Mouse (Mus musculus): ENCODE results near the gene Olfr45. TPM values are rescaled to one million over a fixed set of nuclear protein-coding genes. Genes with fewer than 3 reads are reported as not detected.
"Not testable (repeated sequence)": the region's sequence is repeated elsewhere in the genome, so short reads cannot be mapped to it uniquely, and the experiment has no call there.

Gene Olfr45
- polyA plus RNA-seq (2011; ENCODE audit: insufficient read depth, insufficient read length, low replicate concordance, missing spikeins): 0.32 TPM in 1 of 2 replicates, not detected in the other

DNA sequence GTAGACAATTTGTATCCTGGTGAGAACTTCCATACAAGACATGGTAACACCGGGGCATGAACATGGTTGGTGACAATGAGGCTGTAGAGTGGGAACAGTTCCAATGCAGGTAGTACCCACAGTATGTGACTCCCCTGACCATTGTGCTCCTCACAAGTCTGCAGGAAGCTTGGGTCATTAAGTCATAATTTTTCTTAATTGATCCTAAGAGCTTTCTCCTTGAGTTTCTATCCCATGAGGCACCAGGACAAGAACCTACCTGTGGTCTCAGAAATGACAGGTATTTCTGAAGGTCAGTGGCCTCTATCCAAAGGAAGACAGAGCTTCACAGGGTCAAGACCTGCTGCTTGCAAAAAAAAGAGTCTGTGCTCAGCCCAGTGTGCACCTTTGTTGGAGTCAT is at the start of gene Olfr45:
TSS of gene Olfr45 (plus strand) at position 301 of the 400 bp plus-strand sequence.
- TF ChIP-seq POLR2A (IDR thresholded peaks at IDR 0.05; ENCODE audit: borderline replicate concordance, control insufficient read depth, low read depth, low read length) (no peak), CTCF (IDR thresholded peaks at IDR 0.05; ENCODE audit: control insufficient read depth, insufficient read depth, low read length) (no peak)
- no peaks in the 10 kb centered on the region for H3K4me1 ChIP-seq (ENCODE audit: control insufficient read depth, insufficient read depth, low read length)
- no peak within 1 kb of the TSS for H3K4me3 ChIP-seq (replicated peaks; ENCODE audit: control insufficient read depth, low read depth, low read length)
- no peak within 1 kb of the TSS for H3K27ac ChIP-seq (ENCODE audit: control insufficient read depth, insufficient read depth, low read depth, low read length, poor library complexity)
- WGBS: 76% methylated on average over 1 of the region's 1 CpGs

- WGBS: 70% methylated on average over 1 of the region's 1 CpGs
- H3K27ac ChIP-seq (ENCODE audit: control insufficient read depth, insufficient read depth, low read depth, low read length, poor library complexity): no peak within 1 kb of the TSS
- H3K4me3 ChIP-seq (replicated peaks; ENCODE audit: control insufficient read depth, low read depth, low read length): no peak within 1 kb of the TSS
- no peaks in the 10 kb centered on the region for H3K4me1 ChIP-seq (ENCODE audit: control insufficient read depth, insufficient read depth, low read length)
- no peak for TF ChIP-seq POLR2A (IDR thresholded peaks at IDR 0.05; ENCODE audit: borderline replicate concordance, control insufficient read depth, low read depth, low read length)
- TF ChIP-seq CTCF (IDR thresholded peaks at IDR 0.05; ENCODE audit: control insufficient read depth, insufficient read depth, low read length): no peak
Measured at GRCm38 (mm10) chr7:140646152-140646551, 35.6 kb upstream of the Olfr45 start, which contains the start of gene Olfr53. Gene Olfr53 (plus strand): TSS chr7:140646452.

- Histone ChIP-seq H3K27ac (ENCODE audit: control insufficient read depth, insufficient read depth, low read depth, low read length, poor library complexity) (no peak within 1 kb of the TSS), H3K4me3 (replicated peaks; ENCODE audit: control insufficient read depth, low read depth, low read length) (no peak within 1 kb of the TSS), H3K4me1 (ENCODE audit: control insufficient read depth, insufficient read depth, low read length) (no peaks in the 10 kb centered on the region)
- TF ChIP-seq POLR2A (IDR thresholded peaks at IDR 0.05; ENCODE audit: borderline replicate concordance, control insufficient read depth, low read depth, low read length) (no peak), CTCF (IDR thresholded peaks at IDR 0.05; ENCODE audit: control insufficient read depth, insufficient read depth, low read length) (no peak)
- WGBS: 73% methylated on average over 4 of the region's 4 CpGs
Measured at GRCm38 (mm10) chr7:140659630-140660029, 22.1 kb upstream of the Olfr45 start, which contains the start of gene Olfr539. Gene Olfr539 (plus strand): TSS chr7:140659930.

DNA sequence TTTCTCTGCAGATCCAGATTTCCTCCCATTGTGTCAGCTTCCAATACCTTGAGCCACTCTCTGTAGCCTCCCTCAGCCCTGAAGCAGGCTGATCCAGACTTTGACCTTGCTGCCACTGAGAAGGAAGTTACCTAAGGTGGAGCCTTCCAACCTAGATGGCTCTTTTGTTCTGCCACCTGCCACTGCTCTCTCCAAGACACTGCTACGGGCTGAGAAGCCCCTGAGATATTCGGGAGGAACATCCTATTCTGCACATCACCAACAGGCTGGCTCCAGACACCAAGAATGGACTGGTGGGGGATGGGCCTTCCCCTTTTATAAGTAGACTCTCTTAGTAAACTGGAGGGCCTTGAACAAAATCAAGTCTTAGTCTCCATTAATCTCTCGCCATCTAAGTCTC is 11.1 kb upstream of the Olfr45 start:
- H3K27ac ChIP-seq (ENCODE audit: control insufficient read depth, insufficient read depth, low read depth, low read length, poor library complexity); H3K4me1 ChIP-seq (ENCODE audit: control insufficient read depth, insufficient read depth, low read length); H3K4me3 ChIP-seq (replicated peaks; ENCODE audit: control insufficient read depth, low read depth, low read length): not testable (repeated sequence)
- WGBS: 67% methylated on average over 3 of the region's 3 CpGs

GRCm38 (mm10) chr7:140675863-140676262 is 5.9 kb upstream of the Olfr45 start:
- no peaks in the 10 kb centered on the region for H3K4me1 ChIP-seq (ENCODE audit: control insufficient read depth, insufficient read depth, low read length)
- H3K27ac ChIP-seq (ENCODE audit: control insufficient read depth, insufficient read depth, low read depth, low read length, poor library complexity): no peak overlapping the region
- 6% methylated on average over 4 of the region's 6 CpGs for WGBS
- H3K4me3 ChIP-seq (replicated peaks; ENCODE audit: control insufficient read depth, low read depth, low read length): no peak overlapping the region
- TF ChIP-seq CTCF (IDR thresholded peaks at IDR 0.05; ENCODE audit: control insufficient read depth, insufficient read depth, low read length) (no peak), POLR2A (IDR thresholded peaks at IDR 0.05; ENCODE audit: borderline replicate concordance, control insufficient read depth, low read depth, low read length) (no peak)

- H3K4me3 ChIP-seq (replicated peaks; ENCODE audit: control insufficient read depth, low read depth, low read length); H3K4me1 ChIP-seq (ENCODE audit: control insufficient read depth, insufficient read depth, low read length); H3K27ac ChIP-seq (ENCODE audit: control insufficient read depth, insufficient read depth, low read depth, low read length, poor library complexity): not testable (repeated sequence)
- 48% methylated on average over 4 of the region's 4 CpGs for WGBS
Measured at GRCm38 (mm10) chr7:140679591-140679990, 2.2 kb upstream of the Olfr45 start.

DNA sequence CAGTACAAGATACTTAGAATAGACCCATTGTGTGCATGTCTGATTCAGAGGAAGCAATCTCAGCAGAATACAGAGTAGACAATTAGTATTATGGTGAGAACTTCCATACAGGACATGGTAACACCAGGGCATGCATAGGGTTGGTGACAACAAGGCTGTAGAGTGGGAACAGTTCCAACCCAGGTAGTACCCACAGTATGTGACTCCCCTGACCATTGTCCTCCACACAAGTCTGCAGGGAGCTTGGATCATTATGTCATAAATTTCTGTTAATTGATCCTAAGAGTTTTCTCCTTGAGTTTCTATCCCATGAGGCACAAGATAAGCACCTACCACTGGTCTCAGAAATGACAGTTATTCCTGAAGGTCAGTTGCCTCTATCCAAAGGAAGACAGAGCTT is 15.2 kb downstream of the Olfr45 start, which contains the start of gene Olfr541:
TSS of gene Olfr541 (plus strand) at position 301 of the 400 bp plus-strand sequence.
- no peak within 1 kb of the TSS for H3K27ac ChIP-seq (ENCODE audit: control insufficient read depth, insufficient read depth, low read depth, low read length, poor library complexity)
- H3K4me3 ChIP-seq (replicated peaks; ENCODE audit: control insufficient read depth, low read depth, low read length): no peak within 1 kb of the TSS
- no peaks in the 10 kb centered on the region for H3K4me1 ChIP-seq (ENCODE audit: control insufficient read depth, insufficient read depth, low read length)
- no peak for TF ChIP-seq POLR2A (IDR thresholded peaks at IDR 0.05; ENCODE audit: borderline replicate concordance, control insufficient read depth, low read depth, low read length)
- TF ChIP-seq CTCF (IDR thresholded peaks at IDR 0.05; ENCODE audit: control insufficient read depth, insufficient read depth, low read length): no peak

DNA sequence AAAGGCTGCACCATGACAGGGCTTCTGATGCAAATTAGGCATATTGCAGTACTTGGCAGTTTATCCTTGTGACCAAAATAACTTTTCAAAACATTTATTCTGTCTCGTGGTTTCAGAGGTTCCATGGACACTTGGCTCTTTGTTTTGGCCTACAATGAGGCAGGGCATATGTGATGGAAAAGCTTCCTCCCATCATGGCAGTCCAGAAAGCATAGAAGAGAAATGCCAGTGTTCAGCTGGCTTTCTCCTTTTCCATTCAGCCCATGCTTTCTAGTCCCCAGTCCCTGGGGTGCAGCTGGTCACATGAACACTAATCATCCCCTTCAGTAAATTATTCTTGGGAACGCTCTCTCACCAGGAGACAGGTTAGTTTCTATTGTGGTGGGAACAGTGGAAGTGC is 24.6 kb downstream of the Olfr45 start:
- Histone ChIP-seq H3K4me1 (ENCODE audit: control insufficient read depth, insufficient read depth, low read length) (no peaks in the 10 kb centered on the region), H3K27ac (ENCODE audit: control insufficient read depth, insufficient read depth, low read depth, low read length, poor library complexity) (no peak overlapping the region), H3K4me3 (replicated peaks; ENCODE audit: control insufficient read depth, low read depth, low read length) (no peak overlapping the region)
- TF ChIP-seq POLR2A (IDR thresholded peaks at IDR 0.05; ENCODE audit: borderline replicate concordance, control insufficient read depth, low read depth, low read length): no peak
- TF ChIP-seq CTCF (IDR thresholded peaks at IDR 0.05; ENCODE audit: control insufficient read depth, insufficient read depth, low read length): no peak
- WGBS: 77% methylated on average over 2 of the region's 2 CpGs

DNA sequence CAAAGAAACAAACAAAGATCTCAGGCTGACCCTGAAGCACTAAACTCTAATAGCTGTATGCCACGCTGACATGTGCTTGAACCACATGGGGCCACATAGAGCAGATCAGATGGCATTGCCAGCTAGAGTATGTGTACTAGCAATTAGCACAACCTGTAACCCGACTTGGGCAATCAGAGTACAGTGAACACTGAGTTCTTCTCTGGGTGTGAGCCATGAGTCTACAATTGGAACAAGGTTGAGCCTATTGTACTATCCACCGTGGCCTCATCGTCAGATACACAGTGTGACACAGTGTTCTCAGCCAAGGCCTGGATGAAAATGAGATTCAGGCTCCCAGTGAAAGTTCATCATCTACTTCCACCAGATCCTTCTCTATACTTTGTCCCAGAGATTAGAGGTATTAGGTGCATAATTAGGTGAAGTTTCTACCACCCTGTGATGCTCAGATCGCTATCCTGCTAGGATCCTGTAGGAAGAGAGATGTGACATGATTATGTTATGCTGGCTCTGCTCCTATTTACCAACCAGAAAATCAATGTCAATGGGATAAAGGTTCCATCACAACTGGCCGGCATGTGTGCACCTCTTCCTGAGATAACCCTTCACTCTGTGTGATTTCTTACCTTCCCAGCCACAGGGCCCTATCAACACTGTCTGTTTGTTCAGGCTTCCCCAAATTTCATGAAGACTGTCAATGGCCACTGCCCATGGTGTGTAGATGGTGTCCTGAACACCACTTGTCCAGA is 26.0 kb downstream of the Olfr45 start:
- no peak overlapping the region for H3K27ac ChIP-seq (ENCODE audit: control insufficient read depth, insufficient read depth, low read depth, low read length, poor library complexity)
- 70% methylated on average over 6 of the region's 6 CpGs for WGBS
- H3K4me1 ChIP-seq (ENCODE audit: control insufficient read depth, insufficient read depth, low read length): no peaks in the 10 kb centered on the region
- H3K4me3 ChIP-seq (replicated peaks; ENCODE audit: control insufficient read depth, low read depth, low read length): no peak overlapping the region
- no peak for TF ChIP-seq POLR2A (IDR thresholded peaks at IDR 0.05; ENCODE audit: borderline replicate concordance, control insufficient read depth, low read depth, low read length)
- no peak for TF ChIP-seq CTCF (IDR thresholded peaks at IDR 0.05; ENCODE audit: control insufficient read depth, insufficient read depth, low read length)
